Mouse (Mus musculus) myocyte (in vitro differentiated cells): ENCODE results near the gene Clec2l. TPM values are rescaled to one million over a fixed set of nuclear protein-coding genes. Genes with fewer than 3 reads are reported as not detected.

Source experiments
- H3K27me3 ChIP-seq: one replicate; pipeline ENCODE4 v1.6.1; 2011; ENCODE audit not compliant: control insufficient read depth, insufficient read depth, insufficient read length
- H3K36me3 ChIP-seq: one replicate; pipeline ENCODE4 v1.6.1; 2011; ENCODE audit not compliant: control insufficient read depth, insufficient read depth
- H3K4me2 ChIP-seq: one replicate; pipeline ENCODE4 v1.6.1; 2011; ENCODE audit warnings: low read depth, control low read depth
- H3K4me3 ChIP-seq: one replicate; pipeline ENCODE4 v1.5.1; 2011; ENCODE audit warnings: mild to moderate bottlenecking, control low read depth, moderate library complexity
- H3K79me2 ChIP-seq: one replicate; pipeline ENCODE4 v1.6.1; 2011; ENCODE audit not compliant: control insufficient read depth, insufficient read depth
- H3ac ChIP-seq: one replicate; pipeline ENCODE4 v1.6.1; 2011; ENCODE audit not compliant: control insufficient read depth, insufficient read length
- CEBPB ChIP-seq: IDR thresholded peaks from 2 replicates; pipeline ENCODE4 v1.6.1; 2011; ENCODE audit warnings: mild to moderate bottlenecking, moderate library complexity; ENCODE audit not compliant: poor library complexity, insufficient read depth, severe bottlenecking
- E2F4 ChIP-seq: IDR thresholded peaks from one replicate; pipeline ENCODE4 v1.6.1; 2011; ENCODE audit warnings: mild to moderate bottlenecking, control low read depth, moderate library complexity; ENCODE audit not compliant: insufficient read depth
- MAX ChIP-seq: IDR thresholded peaks from one replicate; pipeline ENCODE4 v1.6.1; 2011; ENCODE audit warnings: low read depth, mild to moderate bottlenecking, control low read depth
- MYOD1 ChIP-seq, 3 experiments: IDR thresholded peaks; one replicate each; pipeline ENCODE4 v1.6.1; 2011; ENCODE audit warnings: control low read depth in 2 of 3, low read depth in 2 of 3, mild to moderate bottlenecking in 2 of 3, moderate library complexity in 1 of 3; ENCODE audit not compliant: insufficient read length in 2 of 3, control insufficient read depth in 1 of 3
- MYOG ChIP-seq, 3 experiments: IDR thresholded peaks; one replicate each; pipeline ENCODE4 v1.6.1; 2011; ENCODE audit warnings: control low read depth in 2 of 3, low read depth in 2 of 3, mild to moderate bottlenecking in 2 of 3; ENCODE audit not compliant: insufficient read length in 2 of 3, control insufficient read depth in 1 of 3, insufficient read depth in 1 of 3
- POLR2A ChIP-seq: IDR thresholded peaks from one replicate; pipeline ENCODE4 v1.6.1; 2011; ENCODE audit warnings: low read depth, mild to moderate bottlenecking, control low read depth, moderate library complexity; ENCODE audit not compliant: insufficient read length
- POLR2AphosphoS2 ChIP-seq: IDR thresholded peaks from one replicate; pipeline ENCODE4 v1.6.1; 2011; ENCODE audit warnings: low read depth, control low read depth; ENCODE audit not compliant: insufficient read length
- REST ChIP-seq: IDR thresholded peaks from one replicate; pipeline ENCODE4 v1.6.1; 2011; ENCODE audit warnings: mild to moderate bottlenecking, control low read depth, moderate library complexity; ENCODE audit not compliant: insufficient read depth, insufficient read length
- SRF ChIP-seq: IDR thresholded peaks from one replicate; pipeline ENCODE4 v1.6.1; 2011; ENCODE audit warnings: low read depth; ENCODE audit not compliant: control insufficient read depth, insufficient read length
- TCF12 ChIP-seq: IDR thresholded peaks from one replicate; pipeline ENCODE4 v1.6.1; 2011; ENCODE audit warnings: mild to moderate bottlenecking, control low read depth; ENCODE audit not compliant: poor library complexity, insufficient read depth, severe bottlenecking
- TCF3 ChIP-seq: IDR thresholded peaks from one replicate; pipeline ENCODE4 v1.6.1; 2011; ENCODE audit warnings: low read depth, control low read depth; ENCODE audit not compliant: insufficient read length
- USF1 ChIP-seq: IDR thresholded peaks from one replicate; pipeline ENCODE4 v1.6.1; 2011; ENCODE audit warnings: low read depth, mild to moderate bottlenecking, control low read depth, moderate library complexity
- polyA plus RNA-seq: library from polyadenylated mRNA; unstranded; fragments of >200 nt; fragmentation: generic; extraction: Trizol; gene quantifications from one replicate; pipeline ENCODE4 v1.2.1, GENCODE M21; 2012; ENCODE audit warnings: missing spikeins

Clec2l gene
- polyA plus RNA-seq, 1 experiment: 0.19 TPM

DNA sequence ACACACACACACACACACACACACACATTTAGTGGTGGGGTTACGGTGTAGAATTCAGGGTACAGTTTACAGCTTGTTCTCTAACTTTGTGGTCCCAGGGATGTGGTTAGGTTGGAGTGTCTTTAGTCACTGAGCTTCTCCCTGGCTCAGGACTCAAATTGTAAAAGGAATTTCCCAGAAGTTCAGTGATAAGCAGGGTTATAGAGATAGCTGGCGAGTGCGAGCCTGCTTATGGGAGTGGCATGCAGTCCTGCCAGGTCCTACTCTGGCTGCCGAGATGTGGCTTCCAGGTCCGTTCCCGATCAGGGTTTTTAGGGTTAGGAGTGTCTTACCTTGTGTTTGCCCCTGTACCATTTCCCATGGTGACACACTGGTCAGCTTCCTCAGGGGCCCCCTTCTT lies 13.3 kb downstream of the Clec2l start:
- no peak overlapping the region for H3K4me2 ChIP-seq

DNA sequence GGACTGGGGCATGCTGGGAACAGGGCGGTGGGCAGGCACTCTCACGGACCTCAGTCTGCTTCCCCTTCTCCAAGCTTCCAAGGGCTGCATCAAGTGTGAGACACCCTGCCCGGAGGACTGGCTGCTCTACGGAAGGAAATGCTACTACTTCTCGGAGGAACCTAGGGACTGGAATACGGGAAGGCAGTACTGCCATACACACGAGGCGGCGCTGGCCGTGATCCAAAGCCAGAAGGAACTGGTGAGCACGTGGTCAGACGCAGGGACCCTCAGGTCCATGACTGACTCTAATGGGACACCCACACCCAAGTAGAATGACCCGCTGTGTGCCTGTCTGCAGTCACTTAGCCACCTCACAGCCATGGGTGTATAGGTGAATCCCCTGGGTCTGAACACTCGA lies 13.9 kb downstream of the Clec2l start:
- Histone ChIP-seq H3K27me3 (no peaks in the 10 kb centered on the region), H3K4me3 (no peak overlapping the region), H3ac (no peak overlapping the region), H3K79me2 (no peaks in the 10 kb centered on the region), H3K4me2 (no peak overlapping the region), H3K36me3 (no peaks in the 10 kb centered on the region)
- no peak for TF ChIP-seq POLR2A
- no peak for TF ChIP-seq MYOG (IDR thresholded peaks at IDR 0.05; ENCODE audit: control insufficient read depth in 1 of 3, insufficient read depth in 1 of 3, insufficient read length in 2 of 3, low read depth in 2 of 3)
- TF ChIP-seq MAX: no peak
- TF ChIP-seq MYOD1 (IDR thresholded peaks at IDR 0.05; ENCODE audit: control insufficient read depth in 1 of 3, insufficient read length in 2 of 3, low read depth in 2 of 3): no peak
- no peak for TF ChIP-seq TCF12
- no peak for TF ChIP-seq REST
- no peak for TF ChIP-seq E2F4
- no peak for TF ChIP-seq SRF
- TF ChIP-seq TCF3: no peak
- TF ChIP-seq POLR2AphosphoS2: no peak
- no peak for TF ChIP-seq USF1
- no peak for TF ChIP-seq CEBPB

More for the DNA sequence above, 13.3 kb downstream of the Clec2l start:
- no peaks in the 10 kb centered on the region for H3K79me2 ChIP-seq
- no peaks in the 10 kb centered on the region for H3K36me3 ChIP-seq
- no peaks in the 10 kb centered on the region for H3K27me3 ChIP-seq
- no peak overlapping the region for H3ac ChIP-seq
- H3K4me3 ChIP-seq: no peak overlapping the region
- no peak for TF ChIP-seq MYOD1 (IDR thresholded peaks at IDR 0.05; ENCODE audit: control insufficient read depth in 1 of 3, insufficient read length in 2 of 3, low read depth in 2 of 3)
- TF ChIP-seq REST: no peak
- no peak for TF ChIP-seq E2F4
- no peak for TF ChIP-seq POLR2AphosphoS2
- TF ChIP-seq MAX: no peak

DNA sequence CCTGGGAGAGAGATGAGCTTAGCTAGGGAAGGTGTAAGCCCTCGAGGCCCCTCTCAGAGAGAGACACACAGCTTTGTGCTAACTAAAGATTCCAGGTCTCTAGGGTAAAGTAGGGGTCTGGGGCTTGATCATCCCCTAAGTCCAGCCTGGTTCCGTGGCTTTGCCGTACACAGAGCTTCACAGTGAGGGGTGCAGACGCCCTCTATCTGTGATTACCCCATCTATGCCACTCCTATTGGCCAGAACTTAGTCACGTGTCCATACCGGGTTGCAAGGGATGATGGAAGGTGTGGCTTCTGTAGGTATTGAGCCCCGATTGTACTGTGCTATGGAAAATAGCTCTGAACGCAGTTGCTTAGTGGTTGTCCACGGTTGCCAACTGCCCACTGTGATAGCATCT lies 14.8 kb downstream of the Clec2l start:
- TF ChIP-seq MAX (no peak), USF1 (no peak), TCF12 (no peak), MYOD1 (IDR thresholded peaks at IDR 0.05; ENCODE audit: control insufficient read depth in 1 of 3, insufficient read length in 2 of 3, low read depth in 2 of 3) (no peak), MYOG (IDR thresholded peaks at IDR 0.05; ENCODE audit: control insufficient read depth in 1 of 3, insufficient read depth in 1 of 3, insufficient read length in 2 of 3, low read depth in 2 of 3) (no peak)
- Histone ChIP-seq H3K4me2 (no peak overlapping the region), H3K4me3 (no peak overlapping the region), H3ac (no peak overlapping the region), H3K36me3 (no peaks in the 10 kb centered on the region), H3K27me3 (no peaks in the 10 kb centered on the region), H3K79me2 (no peaks in the 10 kb centered on the region)

DNA sequence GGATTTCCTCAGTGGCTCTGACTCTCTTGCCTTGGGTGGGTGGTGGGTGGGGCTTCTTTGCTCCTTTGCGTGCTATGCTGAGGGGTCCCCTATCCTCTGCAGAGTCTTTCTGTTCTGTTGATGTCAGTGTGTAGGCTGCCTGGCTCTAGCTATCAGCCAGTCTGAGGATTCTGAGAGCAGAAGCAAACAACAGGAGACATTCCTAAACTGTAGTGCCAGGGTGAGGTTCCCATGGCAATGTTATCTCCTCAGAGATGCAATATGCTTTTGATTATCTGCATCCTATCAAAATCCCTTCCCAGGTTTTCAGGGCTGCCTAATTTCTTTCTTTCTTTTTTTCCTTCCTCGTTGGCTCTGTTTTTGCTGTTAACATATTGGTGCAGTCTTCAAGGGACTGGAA lies 19.7 kb downstream of the Clec2l start:
- TF ChIP-seq TCF12 (no peak), SRF (no peak), E2F4 (no peak), POLR2A (no peak), MYOG (IDR thresholded peaks at IDR 0.05; ENCODE audit: control insufficient read depth in 1 of 3, insufficient read depth in 1 of 3, insufficient read length in 2 of 3, low read depth in 2 of 3) (no peak), MAX (no peak), TCF3 (no peak), MYOD1 (IDR thresholded peaks at IDR 0.05; ENCODE audit: control insufficient read depth in 1 of 3, insufficient read length in 2 of 3, low read depth in 2 of 3) (no peak), CEBPB (no peak), POLR2AphosphoS2 (no peak), REST (no peak), USF1 (no peak)
- Histone ChIP-seq H3K36me3 (no peaks in the 10 kb centered on the region), H3K4me3 (no peak overlapping the region), H3K27me3 (no peaks in the 10 kb centered on the region), H3K79me2 (no peaks in the 10 kb centered on the region), H3ac (no peak overlapping the region), H3K4me2 (no peak overlapping the region)

DNA sequence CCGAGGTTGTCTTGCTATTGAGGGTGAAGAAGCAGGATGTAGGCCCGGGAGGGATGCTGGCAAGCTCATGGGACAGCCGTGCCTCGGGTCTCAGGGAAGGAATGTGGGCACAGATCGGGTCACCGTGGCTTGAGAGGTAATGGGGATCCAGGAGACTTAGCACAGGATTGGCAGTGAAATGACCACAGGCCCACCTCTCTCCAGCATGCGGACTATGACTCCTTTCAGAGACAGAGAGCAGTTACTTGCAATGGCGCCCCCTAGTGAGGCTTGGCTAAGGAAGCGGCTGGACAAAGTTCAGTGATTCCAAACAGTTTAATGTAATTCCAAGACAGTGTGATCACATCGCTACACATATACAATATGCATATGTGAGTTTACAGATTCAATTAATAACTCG lies 24.3 kb downstream of the Clec2l start:
- Histone ChIP-seq H3K4me3 (no peak overlapping the region), H3K4me2 (no peak overlapping the region), H3K79me2 (no peaks in the 10 kb centered on the region), H3ac (no peak overlapping the region), H3K27me3 (no peaks in the 10 kb centered on the region), H3K36me3 (no peaks in the 10 kb centered on the region)
- TF ChIP-seq MAX (no peak), REST (no peak), POLR2AphosphoS2 (no peak), MYOD1 (IDR thresholded peaks at IDR 0.05; ENCODE audit: control insufficient read depth in 1 of 3, insufficient read length in 2 of 3, low read depth in 2 of 3) (no peak), USF1 (no peak), TCF3 (no peak), SRF (no peak), E2F4 (no peak), POLR2A (no peak), TCF12 (no peak), MYOG (IDR thresholded peaks at IDR 0.05; ENCODE audit: control insufficient read depth in 1 of 3, insufficient read depth in 1 of 3, insufficient read length in 2 of 3, low read depth in 2 of 3) (no peak), CEBPB (no peak)
